Mouse (Mus musculus): Measurements from ENCODE around the gene Wfdc12.

- TF ChIP-seq EP300 (IDR thresholded peaks at IDR 0.05; ENCODE audit: insufficient read depth, low read depth, low read length): no peak
- no peak for TF ChIP-seq CTCF (IDR thresholded peaks at IDR 0.05)
- TF ChIP-seq POLR2A (IDR thresholded peaks at IDR 0.05; ENCODE audit: insufficient read depth, low read depth, low read length): no peak
Measured at GRCm38 (mm10) chr2:164144025-164144424, 46.4 kb downstream of the Wfdc12 start.
